In the genomic region with DNA sequence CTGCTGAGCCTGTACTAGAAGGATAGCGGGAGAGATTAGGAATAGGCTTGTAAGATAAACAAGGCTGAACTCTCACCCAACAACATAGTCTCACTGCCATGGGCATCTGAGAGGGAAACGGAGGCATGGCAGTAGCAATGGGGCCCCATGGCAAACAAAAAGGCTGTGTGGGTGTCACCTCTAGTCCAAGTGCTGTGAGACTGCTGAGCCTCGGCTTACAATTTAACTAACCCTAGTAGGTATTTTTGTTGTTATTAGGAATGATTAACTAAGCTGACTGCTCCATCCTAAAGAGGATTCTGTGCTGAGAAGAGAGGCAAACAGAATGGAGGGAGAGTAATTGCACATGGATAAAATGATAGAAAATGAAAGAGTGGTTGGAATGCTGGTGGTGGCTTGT, we compare ENCODE assay signal across 24 mouse cellular contexts.
DNase-seq lines count a peak whose midpoint lies in the region; ATAC-seq lines count a peak whose summit lies in the region.
"Had no signal": no experiment of that assay in that cellular context is flagged by ENCODE, and none has a peak within 500 bp of the region (broad histone marks: within the 10 kb centered on the region; RNA-seq: fewer than 3 reads in every experiment).

No protein-coding gene starts in this region.

- H3K36me3 ChIP-seq in kidney, embryonic 14.5 days (ENCODE audit: control insufficient read depth, insufficient read depth, low read length), result peaks cover 6% of the 10 kb centered on the region; the same call in 1 of the 2 replicates
- H3K36me3 ChIP-seq in intestine, embryonic 16.5 days (ENCODE audit: control insufficient read depth, insufficient read depth, low read length), result no peaks in the 10 kb centered on the region
- peaks cover 6% of the 10 kb centered on the region; the same call in 1 of the 2 replicates for H3K36me3 ChIP-seq in kidney, embryonic 15.5 days
- H3K36me3 ChIP-seq: liver, embryonic 15.5 days had no signal

- H3K4me1 ChIP-seq in kidney, embryonic 14.5 days (ENCODE audit: control insufficient read depth, insufficient read depth, low read length), result no peaks in the 10 kb centered on the region
- H3K4me1 ChIP-seq in intestine, embryonic 16.5 days (ENCODE audit: control insufficient read depth, insufficient read depth, low read length), result no peaks in the 10 kb centered on the region
- no peaks in the 10 kb centered on the region for H3K4me1 ChIP-seq in kidney, embryonic 15.5 days
- H3K4me1 ChIP-seq: liver, embryonic 15.5 days; neural tube, embryonic 12.5 days had no signal

- intact Hi-C loops in heart, postnatal 25 days (cut with DNase I), result loop anchor here (10.0 kb wide), 1 partner anchor 503 kb away; no protein-coding TSS in a partner anchor

- H3K4me2 ChIP-seq in kidney, embryonic 14.5 days (replicated peaks; ENCODE audit: low read depth, low read length), result no peak overlapping the region
- H3K4me2 ChIP-seq in intestine, embryonic 16.5 days (ENCODE audit: low read depth, low read length), result no peak overlapping the region
- no peak overlapping the region for H3K4me2 ChIP-seq in kidney, embryonic 15.5 days
- H3K4me2 ChIP-seq: liver, embryonic 15.5 days; midbrain, embryonic 11.5 days; neural tube, embryonic 12.5 days had no signal

- 79% methylated on average over 3 of the region's 3 CpGs for WGBS in kidney, embryonic 14.5 days
- WGBS in intestine, embryonic 16.5 days, result 62% methylated on average over 3 of the region's 3 CpGs
- 72% methylated on average over 3 of the region's 3 CpGs for WGBS in kidney, embryonic 15.5 days

- H3K4me3 ChIP-seq in kidney, embryonic 14.5 days (ENCODE audit: low read length), result no peak overlapping the region
- H3K4me3 ChIP-seq in intestine, embryonic 16.5 days (ENCODE audit: low read length), result no peak overlapping the region
- H3K4me3 ChIP-seq in kidney, embryonic 15.5 days (replicated peaks), result no peak overlapping the region
- H3K4me3 ChIP-seq: liver, embryonic 15.5 days; myocyte; neural tube, embryonic 12.5 days had no signal

- no peaks in the 10 kb centered on the region for H3K27me3 ChIP-seq in kidney, embryonic 14.5 days (ENCODE audit: control insufficient read depth, insufficient read depth, low read length)
- H3K27me3 ChIP-seq in intestine, embryonic 16.5 days (replicated peaks; ENCODE audit: control insufficient read depth, insufficient read depth, low read length), result no peaks in the 10 kb centered on the region
- H3K27me3 ChIP-seq in kidney, embryonic 15.5 days, result no peaks in the 10 kb centered on the region
- H3K27me3 ChIP-seq: liver, embryonic 15.5 days; neural tube, embryonic 12.5 days had no signal

- no peak for ATAC-seq in kidney, embryonic 14.5 days (ENCODE audit: low FRiP score, low TSS enrichment)
- ATAC-seq in intestine, embryonic 16.5 days, result peak; percentile 56
- peak; percentile 66; the same call in 1 of the 2 replicates for ATAC-seq in kidney, embryonic 15.5 days (replicated peaks; ENCODE audit: low FRiP score)
- ATAC-seq: forebrain, embryonic 14.5 days; hindbrain, embryonic 16.5 days had no signal

- H3K9ac ChIP-seq in kidney, embryonic 14.5 days (ENCODE audit: low read depth, low read length), result no peak overlapping the region
- H3K9ac ChIP-seq in intestine, embryonic 16.5 days (ENCODE audit: low read depth, low read length), result no peak overlapping the region
- no peak overlapping the region for H3K9ac ChIP-seq in kidney, embryonic 15.5 days
- H3K9ac ChIP-seq: liver, embryonic 15.5 days; neural tube, embryonic 12.5 days had no signal

- DNase-seq in kidney, adult 11 months, result peak; percentile 26
- peak; percentile 19 to 39 for DNase-seq in kidney, postnatal 36 days
- no peak for DNase-seq in heart, postnatal 25 days (ENCODE audit: low spot score)
- no peak for DNase-seq in right cerebral cortex, postnatal 10 days (ENCODE audit: low spot score in 2 of 2)
- DNase-seq in adipocyte (ENCODE audit: low spot score), result no peak
- DNase-seq: adrenal gland, postnatal 10 days; cerebellum, adult 9-10 months; cerebellum, postnatal 36 days; gastrocnemius, postnatal 14 days; heart, postnatal 14 days; layer of hippocampus, postnatal 36 days; lung, postnatal 36 days; right cerebral cortex, adult 18-20 months; thymus, postnatal 4 days had no signal

- no peaks in the 10 kb centered on the region for H3K9me3 ChIP-seq in kidney, embryonic 14.5 days (ENCODE audit: control insufficient read depth, low read length)
- no peaks in the 10 kb centered on the region for H3K9me3 ChIP-seq in intestine, embryonic 16.5 days (ENCODE audit: control insufficient read depth, low read length)
- H3K9me3 ChIP-seq in kidney, embryonic 15.5 days (replicated peaks), result no peaks in the 10 kb centered on the region
- H3K9me3 ChIP-seq: G1E; liver, embryonic 15.5 days; neural tube, embryonic 12.5 days had no signal

- H3K27ac ChIP-seq in kidney, embryonic 14.5 days (ENCODE audit: low read depth, low read length), result no peak overlapping the region
- no peak overlapping the region for H3K27ac ChIP-seq in intestine, embryonic 16.5 days (ENCODE audit: low read length)
- no peak overlapping the region for H3K27ac ChIP-seq in kidney, embryonic 15.5 days
- H3K27ac ChIP-seq: liver, embryonic 15.5 days; neural tube, embryonic 12.5 days had no signal

Comparison
In these comparisons a context has a peak if more than half of its experiments do, and no peak if none do; other contexts are left out.
1. DNase-seq: peak in kidney, adult 11 months (single experiment) and kidney, postnatal 36 days (2 of 2); none in heart, postnatal 25 days (single experiment), right cerebral cortex, postnatal 10 days (0 of 2) and adipocyte (single experiment).